Mouse (Mus musculus): ENCODE data around the gene Mcpt4. TPM values are rescaled to one million over a fixed set of nuclear protein-coding genes. Genes with fewer than 3 reads are reported as not detected.
"Not testable (repeated sequence)": the region's sequence is repeated elsewhere in the genome, so short reads cannot be mapped to it uniquely, and the experiment has no call there.

The Mcpt4 gene
- polyA plus RNA-seq (2015; fragmentation: Nextera tagmentation; extraction: Ambion mirVana) = not detected in 2 replicates

DNA sequence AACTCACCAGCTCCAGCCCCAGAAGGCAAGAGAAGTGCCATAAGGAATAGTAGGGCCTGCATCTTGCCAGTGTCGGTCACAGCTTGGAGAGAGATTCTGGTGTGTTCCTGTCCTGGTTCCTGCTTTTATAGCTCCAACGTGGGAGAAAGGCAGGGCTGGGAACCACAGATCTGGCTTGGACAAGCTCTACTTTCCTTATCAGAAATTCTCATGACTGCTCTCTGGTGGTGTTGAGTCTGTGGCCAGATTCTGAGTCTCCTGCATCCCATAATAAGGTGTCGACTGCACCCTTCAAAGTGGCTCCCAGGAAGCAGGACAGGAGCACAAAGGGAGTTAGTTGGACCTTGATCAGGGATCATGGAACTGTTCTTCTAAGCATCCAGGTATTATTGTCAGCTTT, at the start of gene Mcpt4:
Gene Mcpt4, minus strand, starts transcription at position 101 of the 400 bp plus-strand sequence.
- not testable (repeated sequence) for H3K9ac ChIP-seq (replicated peaks); H3K4me1 ChIP-seq (replicated peaks); H3K9me3 ChIP-seq

GRCm38 (mm10) chr14:56105447-56106180, 43.5 kb upstream of the Mcpt4 start:
- H3K36me3 ChIP-seq = no peaks in the 10 kb centered on the region
- no peak overlapping the region for H3K9ac ChIP-seq (replicated peaks)
- no peak overlapping the region for H3K4me3 ChIP-seq (replicated peaks)
- no peaks in the 10 kb centered on the region for H3K4me1 ChIP-seq (replicated peaks)
- H3K27ac ChIP-seq = no peak overlapping the region
- ATAC-seq = no peak
- no peak overlapping the region for H3K4me2 ChIP-seq (replicated peaks)
- H3K27me3 ChIP-seq = no peaks in the 10 kb centered on the region
- WGBS = 87% methylated on average over 13 of the region's 13 CpGs
- no peaks in the 10 kb centered on the region for H3K9me3 ChIP-seq

More for the DNA sequence above, at the start of gene Mcpt4:
- H3K27ac ChIP-seq; H3K4me3 ChIP-seq (replicated peaks); H3K27me3 ChIP-seq; H3K36me3 ChIP-seq; H3K4me2 ChIP-seq (replicated peaks); ATAC-seq: not testable (repeated sequence)
- WGBS = 85% methylated on average over 3 of the region's 3 CpGs

GRCm38 (mm10) chr14:56105016-56105415, 42.9 kb upstream of the Mcpt4 start:
- H3K9me3 ChIP-seq = no peaks in the 10 kb centered on the region
- 93% methylated on average over 5 of the region's 5 CpGs for WGBS

GRCm38 (mm10) chr14:56103452-56103851, 41.3 kb upstream of the Mcpt4 start:
- no peak for ATAC-seq
- Histone ChIP-seq H3K4me3 (replicated peaks) (no peak overlapping the region), H3K27ac (no peak overlapping the region), H3K9ac (replicated peaks) (no peak overlapping the region), H3K27me3 (no peaks in the 10 kb centered on the region), H3K9me3 (no peaks in the 10 kb centered on the region), H3K4me2 (replicated peaks) (no peak overlapping the region), H3K36me3 (no peaks in the 10 kb centered on the region), H3K4me1 (replicated peaks) (no peaks in the 10 kb centered on the region)
- WGBS = 74% methylated on average over 3 of the region's 3 CpGs

More at GRCm38 (mm10) chr14:56105016-56105415, 42.9 kb upstream of the Mcpt4 start:
- Histone ChIP-seq H3K36me3 (no peaks in the 10 kb centered on the region), H3K9ac (replicated peaks) (no peak overlapping the region), H3K27me3 (no peaks in the 10 kb centered on the region), H3K4me2 (replicated peaks) (no peak overlapping the region), H3K27ac (no peak overlapping the region), H3K4me3 (replicated peaks) (no peak overlapping the region), H3K4me1 (replicated peaks) (no peaks in the 10 kb centered on the region)
- ATAC-seq = no peak

DNA sequence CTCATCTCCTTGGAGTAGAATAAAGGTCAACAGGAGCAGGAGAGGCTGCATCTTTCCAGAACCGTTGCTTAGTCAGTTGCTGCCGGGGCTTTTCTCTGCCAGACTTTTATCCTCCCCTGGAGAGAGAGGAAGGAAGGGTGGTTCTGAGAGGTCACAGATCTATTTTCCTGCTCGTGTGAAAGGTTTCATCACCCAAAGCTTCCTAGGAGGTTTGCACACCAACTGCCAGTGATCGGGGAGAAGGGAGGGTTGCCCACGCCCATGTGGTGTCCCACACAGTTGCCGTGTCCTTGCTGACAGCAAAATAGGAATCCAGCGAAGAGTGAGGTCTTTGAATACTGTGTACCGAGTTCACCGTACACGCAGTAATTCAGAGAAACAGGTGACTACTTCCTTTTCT, 40.3 kb upstream of the Mcpt4 start, which contains the start of gene Ctsg:
Gene Ctsg, minus strand, starts transcription at position 189 of the 400 bp plus-strand sequence.
- Histone ChIP-seq H3K36me3 (no peaks in the 10 kb centered on the region), H3K4me3 (replicated peaks) (no peak within 1 kb of the TSS), H3K9me3 (no peaks in the 10 kb centered on the region), H3K4me1 (replicated peaks) (no peaks in the 10 kb centered on the region), H3K27me3 (no peaks in the 10 kb centered on the region), H3K4me2 (replicated peaks) (no peak within 1 kb of the TSS), H3K9ac (replicated peaks) (no peak within 1 kb of the TSS), H3K27ac (no peak within 1 kb of the TSS)
- WGBS = 81% methylated on average over 10 of the region's 10 CpGs
- no peak for ATAC-seq

DNA sequence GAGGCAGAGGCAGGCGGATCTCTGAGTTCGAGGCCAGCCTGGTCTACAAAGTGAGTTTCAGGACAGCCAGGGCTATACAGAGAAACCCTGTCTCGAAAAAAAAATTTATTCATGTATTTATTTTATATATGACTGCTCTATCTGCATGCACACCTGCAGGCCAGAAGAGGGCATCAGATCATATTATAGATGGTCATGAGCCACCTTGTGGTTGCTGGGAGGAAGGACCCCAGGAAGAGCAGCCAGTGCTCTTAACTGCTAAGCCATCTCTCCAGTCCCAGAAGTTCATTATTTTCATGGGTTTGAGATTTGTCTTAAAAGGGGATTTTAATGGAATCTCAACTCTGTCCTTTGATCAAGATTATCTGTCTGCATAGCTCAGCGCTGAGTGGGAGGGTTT, 36.8 kb upstream of the Mcpt4 start:
- no peaks in the 10 kb centered on the region for H3K27me3 ChIP-seq
- ATAC-seq = no peak
- H3K4me1 ChIP-seq (replicated peaks) = no peaks in the 10 kb centered on the region
- H3K9ac ChIP-seq (replicated peaks) = no peak overlapping the region
- no peak overlapping the region for H3K27ac ChIP-seq
- H3K4me3 ChIP-seq (replicated peaks) = no peak overlapping the region
- H3K36me3 ChIP-seq = no peaks in the 10 kb centered on the region
- H3K9me3 ChIP-seq = no peaks in the 10 kb centered on the region
- 78% methylated on average over 4 of the region's 4 CpGs for WGBS
- H3K4me2 ChIP-seq (replicated peaks) = no peak overlapping the region

GRCm38 (mm10) chr14:56097597-56097996, 35.5 kb upstream of the Mcpt4 start:
- ATAC-seq = no peak
- Histone ChIP-seq H3K36me3 (no peaks in the 10 kb centered on the region), H3K4me2 (replicated peaks) (no peak overlapping the region), H3K9ac (replicated peaks) (no peak overlapping the region), H3K9me3 (no peaks in the 10 kb centered on the region), H3K27me3 (no peaks in the 10 kb centered on the region), H3K4me1 (replicated peaks) (no peaks in the 10 kb centered on the region), H3K27ac (no peak overlapping the region), H3K4me3 (replicated peaks) (no peak overlapping the region)
- WGBS = 83% methylated on average over 1 of the region's 1 CpGs

DNA sequence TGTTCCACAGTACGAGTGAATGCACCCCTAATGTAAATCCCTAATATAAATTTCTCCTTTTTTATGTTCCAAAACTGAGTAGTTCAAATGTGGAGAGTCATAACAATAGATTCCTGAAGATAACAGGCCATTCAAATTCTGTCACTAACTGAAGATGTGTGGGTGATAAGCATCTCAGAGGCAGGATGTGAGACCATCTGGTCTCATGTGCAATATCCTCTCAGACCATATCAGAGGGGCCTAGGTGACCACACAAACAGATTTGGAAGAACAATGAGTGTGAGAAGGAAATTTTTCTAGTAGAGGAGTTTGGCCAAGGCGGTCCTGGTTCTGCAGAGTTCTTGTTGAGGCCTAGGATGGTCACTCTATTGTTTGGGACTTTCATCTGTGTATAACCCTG, 31.2 kb upstream of the Mcpt4 start:
- Histone ChIP-seq H3K4me2 (replicated peaks) (no peak overlapping the region), H3K9ac (replicated peaks) (no peak overlapping the region), H3K4me1 (replicated peaks) (no peaks in the 10 kb centered on the region), H3K27ac (no peak overlapping the region), H3K36me3 (no peaks in the 10 kb centered on the region), H3K27me3 (no peaks in the 10 kb centered on the region), H3K4me3 (replicated peaks) (no peak overlapping the region), H3K9me3 (no peaks in the 10 kb centered on the region)
- 79% methylated on average over 2 of the region's 2 CpGs for WGBS
- no peak for ATAC-seq

DNA sequence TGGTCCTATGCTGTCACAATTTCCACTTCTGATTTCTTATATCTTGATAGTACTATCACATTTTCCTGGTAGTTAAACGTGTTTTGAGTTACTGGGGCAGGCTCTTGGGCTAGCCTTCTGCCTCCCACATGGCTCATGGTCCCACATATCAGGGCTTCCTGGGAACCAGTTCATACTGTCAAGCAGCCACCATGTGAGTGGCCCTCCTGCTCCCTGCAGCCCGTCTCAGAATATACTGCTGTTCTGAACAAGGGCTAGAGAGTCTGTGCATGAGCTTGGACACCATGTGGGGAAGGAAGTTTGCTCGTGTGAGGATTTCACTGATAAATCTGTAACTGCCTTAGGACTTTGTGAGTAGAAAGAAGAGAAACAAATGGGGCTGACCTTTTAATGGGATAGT, 24.6 kb upstream of the Mcpt4 start:
- Histone ChIP-seq H3K4me3 (replicated peaks) (no peak overlapping the region), H3K9me3 (no peaks in the 10 kb centered on the region), H3K27ac (no peak overlapping the region), H3K27me3 (no peaks in the 10 kb centered on the region), H3K36me3 (no peaks in the 10 kb centered on the region), H3K4me1 (replicated peaks) (no peaks in the 10 kb centered on the region), H3K4me2 (replicated peaks) (no peak overlapping the region), H3K9ac (replicated peaks) (no peak overlapping the region)
- ATAC-seq = no peak
- 84% methylated on average over 3 of the region's 3 CpGs for WGBS

- Histone ChIP-seq H3K27me3 (no peaks in the 10 kb centered on the region), H3K9ac (replicated peaks) (no peak within 1 kb of the TSS), H3K9me3 (no peaks in the 10 kb centered on the region), H3K4me3 (replicated peaks) (no peak within 1 kb of the TSS), H3K36me3 (no peaks in the 10 kb centered on the region), H3K4me1 (replicated peaks) (no peaks in the 10 kb centered on the region), H3K4me2 (replicated peaks) (no peak within 1 kb of the TSS), H3K27ac (no peak within 1 kb of the TSS)
- no peak for ATAC-seq
- WGBS = 98% methylated on average over 2 of the region's 2 CpGs
Observed at GRCm38 (mm10) chr14:56085167-56085566, 23.1 kb upstream of the Mcpt4 start, which contains the start of gene Mcpt8. Gene Mcpt8, minus strand, starts transcription at chr14:56085273.

DNA sequence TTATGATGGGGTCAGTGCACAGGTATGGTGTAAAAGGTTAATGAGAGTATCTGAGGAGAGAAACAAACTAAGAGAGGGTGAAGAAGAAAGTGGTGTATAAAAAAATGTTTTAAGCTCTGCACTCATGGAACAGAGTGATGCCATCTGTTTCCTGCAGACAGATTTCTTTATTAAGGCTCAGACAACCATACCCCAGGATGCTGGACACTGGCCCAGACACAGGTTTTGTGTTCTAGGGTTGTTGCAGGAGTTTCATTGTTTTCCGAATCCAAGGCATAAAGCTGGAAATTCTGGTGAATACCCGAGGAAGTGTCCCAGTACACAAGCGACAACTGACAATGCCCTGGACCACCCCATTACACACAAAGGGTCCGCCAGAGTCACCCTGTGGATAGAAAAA, 19.9 kb upstream of the Mcpt4 start:
- H3K4me1 ChIP-seq (replicated peaks) = no peaks in the 10 kb centered on the region
- no peaks in the 10 kb centered on the region for H3K9me3 ChIP-seq
- H3K9ac ChIP-seq (replicated peaks) = no peak overlapping the region
- ATAC-seq = no peak
- 81% methylated on average over 4 of the region's 4 CpGs for WGBS
- no peak overlapping the region for H3K4me2 ChIP-seq (replicated peaks)
- no peak overlapping the region for H3K27ac ChIP-seq
- H3K36me3 ChIP-seq = no peaks in the 10 kb centered on the region
- no peaks in the 10 kb centered on the region for H3K27me3 ChIP-seq
- no peak overlapping the region for H3K4me3 ChIP-seq (replicated peaks)

DNA sequence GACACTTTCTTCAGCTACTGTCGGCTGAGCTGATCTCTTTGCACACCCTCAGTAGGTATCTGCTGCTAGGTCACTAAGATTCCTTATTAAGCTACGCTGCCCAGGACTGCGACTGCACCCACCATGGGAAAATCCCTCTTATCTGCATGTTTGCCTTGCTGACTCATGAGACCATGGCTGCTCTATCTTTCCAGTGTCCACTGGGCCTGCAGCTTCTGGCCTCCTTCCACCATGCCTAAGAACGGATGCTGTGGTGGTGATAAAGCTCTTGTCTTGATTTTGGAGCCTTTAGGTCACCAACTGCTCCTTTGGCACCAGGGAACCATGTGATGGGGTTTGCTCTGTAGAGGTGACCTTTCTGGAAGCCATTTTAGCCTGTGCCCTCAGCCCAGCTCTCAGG, 4.4 kb downstream of the Mcpt4 start:
- H3K27ac ChIP-seq = no peak overlapping the region
- no peaks in the 10 kb centered on the region for H3K9me3 ChIP-seq
- no peak overlapping the region for H3K4me2 ChIP-seq (replicated peaks)
- no peaks in the 10 kb centered on the region for H3K27me3 ChIP-seq
- H3K9ac ChIP-seq (replicated peaks) = no peak overlapping the region
- H3K4me1 ChIP-seq (replicated peaks) = no peaks in the 10 kb centered on the region
- no peak for ATAC-seq
- H3K36me3 ChIP-seq = no peaks in the 10 kb centered on the region
- H3K4me3 ChIP-seq (replicated peaks) = no peak overlapping the region
- WGBS = 88% methylated on average over 4 of the region's 4 CpGs

GRCm38 (mm10) chr14:56055408-56055807, 6.7 kb downstream of the Mcpt4 start:
- no peaks in the 10 kb centered on the region for H3K4me1 ChIP-seq (replicated peaks)
- no peak overlapping the region for H3K9ac ChIP-seq (replicated peaks)
- H3K27ac ChIP-seq = no peak overlapping the region
- H3K4me2 ChIP-seq (replicated peaks) = no peak overlapping the region
- H3K9me3 ChIP-seq = no peaks in the 10 kb centered on the region
- no peaks in the 10 kb centered on the region for H3K36me3 ChIP-seq
- WGBS = 86% methylated on average over 3 of the region's 3 CpGs
- H3K27me3 ChIP-seq = no peaks in the 10 kb centered on the region
- ATAC-seq = no peak
- no peak overlapping the region for H3K4me3 ChIP-seq (replicated peaks)

Measured in midbrain, embryonic 13.5 days (tissue).